Mouse (Mus musculus) forebrain, embryonic 11.5 days (tissue): ENCODE measurements around the gene Nat8f5. TPM values are rescaled to one million over a fixed set of nuclear protein-coding genes. Genes with fewer than 3 reads are reported as not detected.
"Not testable (repeated sequence)": the region's sequence is repeated elsewhere in the genome, so short reads cannot be mapped to it uniquely, and the experiment has no call there.

Experiments
- ATAC-seq: fragments of 200-750 bp; cut with Nextera tagmentation; replicated peaks from 2 replicates; pipeline ENCODE4 v1.8.0; 2017; ENCODE audit warnings: moderate TSS enrichment; ENCODE audit not compliant: low FRiP score
- DNase-seq: peaks from one replicate; pipeline ENCODE4 v3.0.0-alpha.2; 2017; ENCODE audit warnings: low spot score
- H3K27ac ChIP-seq: fragments of 300-500 bp; sonication (generic); 2 replicates; pipeline ENCODE4 v1.5.1; 2014; ENCODE audit warnings: low read depth, low read length
- H3K27me3 ChIP-seq: fragments of 300-500 bp; sonication (generic); 2 replicates; pipeline ENCODE4 v1.6.1; 2014; ENCODE audit warnings: mild to moderate bottlenecking, low read length, mixed read lengths; ENCODE audit not compliant: control insufficient read depth, insufficient read depth
- H3K36me3 ChIP-seq: fragments of 300-500 bp; sonication (generic); 2 replicates; pipeline ENCODE4 v1.6.1; 2014; ENCODE audit warnings: mild to moderate bottlenecking, low read length, moderate library complexity, mixed read lengths; ENCODE audit not compliant: control insufficient read depth, insufficient read depth
- H3K4me1 ChIP-seq: fragments of 300-500 bp; sonication (generic); replicated peaks from 2 replicates; pipeline ENCODE4 v1.6.1; 2014; ENCODE audit warnings: low read length, mixed read lengths; ENCODE audit not compliant: control insufficient read depth, insufficient read depth
- H3K4me2 ChIP-seq: fragments of 300-500 bp; sonication (generic); 2 replicates; pipeline ENCODE4 v1.6.1; 2014; ENCODE audit warnings: low read depth, mild to moderate bottlenecking, low read length, moderate library complexity, mixed read lengths; ENCODE audit not compliant: severe bottlenecking
- H3K4me3 ChIP-seq: fragments of 300-500 bp; sonication (generic); 2 replicates; pipeline ENCODE4 v1.5.1; 2014; ENCODE audit warnings: low read depth, low read length
- H3K9ac ChIP-seq: fragments of 300-500 bp; sonication (generic); 2 replicates; pipeline ENCODE4 v1.6.1; 2014; ENCODE audit warnings: low read length
- H3K9me3 ChIP-seq: fragments of 300-500 bp; sonication (generic); 2 replicates; pipeline ENCODE4 v1.6.1; 2016; ENCODE audit warnings: low read length, mixed read lengths; ENCODE audit not compliant: control insufficient read depth
- WGBS: fragments of 180-500 bp; shearing (Covaris S2); extraction: QIAGEN DNeasy Blood & Tissue Kit; methylation state at CpG from one replicate; pipeline ENCODE4 v1.1.7; 2014; 5-methylcytosine and 5-hydroxymethylcytosine counted together
- polyA plus RNA-seq: library from polyadenylated mRNA; unstranded; fragments of >200 nt; fragmentation: Nextera tagmentation; extraction: Ambion mirVana; gene quantifications from 2 replicates; pipeline ENCODE4 v1.2.1, GENCODE M21; 2014

Nat8f5 gene
- not detected in 2 replicates for polyA plus RNA-seq

GRCm38 (mm10) chr6:85820837-85821236 lies at the start of gene Nat8f5, which contains the start of gene Nat8f6:
TSS of gene Nat8f5 (minus strand) at chr6:85820972.
TSS of gene Nat8f6 (minus strand) at chr6:85820954.
- H3K9ac ChIP-seq: no peak within 1 kb of the TSS
- no peak for ATAC-seq
- H3K27ac ChIP-seq: no peak within 1 kb of the TSS
- WGBS: 84% methylated on average over 5 of the region's 5 CpGs
- no peak for DNase-seq
- no peaks in the 10 kb centered on the region for H3K9me3 ChIP-seq
- H3K4me1 ChIP-seq: no peaks in the 10 kb centered on the region
- H3K27me3 ChIP-seq: no peaks in the 10 kb centered on the region
- no peak within 1 kb of the TSS for H3K4me3 ChIP-seq
- H3K36me3 ChIP-seq: no peaks in the 10 kb centered on the region
- H3K4me2 ChIP-seq: no peak within 1 kb of the TSS

- not testable (repeated sequence) for H3K4me3 ChIP-seq, H3K9me3 ChIP-seq, H3K4me1 ChIP-seq, DNase-seq, H3K27ac ChIP-seq, H3K27me3 ChIP-seq, H3K36me3 ChIP-seq, ATAC-seq, H3K4me2 ChIP-seq, H3K9ac ChIP-seq
- 87% methylated on average over 5 of the region's 5 CpGs for WGBS
These were observed 48.2 kb upstream of the Nat8f5 start, which contains the start of gene Nat8f2 for GRCm38 (mm10) chr6:85869006-85869405. TSS of gene Nat8f2 (minus strand) at chr6:85869158.

- Histone ChIP-seq H3K4me3 (no peak overlapping the region), H3K4me1 (no peaks in the 10 kb centered on the region), H3K27ac (no peak overlapping the region), H3K27me3 (no peaks in the 10 kb centered on the region), H3K4me2 (no peak overlapping the region), H3K9me3 (no peaks in the 10 kb centered on the region), H3K9ac (no peak overlapping the region), H3K36me3 (no peaks in the 10 kb centered on the region)
- WGBS: 82% methylated on average over 8 of the region's 8 CpGs
- DNase-seq: no peak
- ATAC-seq: no peak
These were observed 47.2 kb upstream of the Nat8f5 start for GRCm38 (mm10) chr6:85867726-85868690.

GRCm38 (mm10) chr6:85866995-85867394 lies 46.2 kb upstream of the Nat8f5 start:
- H3K4me3 ChIP-seq, H3K9me3 ChIP-seq, H3K36me3 ChIP-seq, H3K4me2 ChIP-seq, H3K27me3 ChIP-seq, H3K9ac ChIP-seq, H3K27ac ChIP-seq, H3K4me1 ChIP-seq, ATAC-seq, DNase-seq: not testable (repeated sequence)
- WGBS: 60% methylated on average over 1 of the region's 1 CpGs

GRCm38 (mm10) chr6:85866166-85866565 lies 45.4 kb upstream of the Nat8f5 start:
- not testable (repeated sequence) for H3K27me3 ChIP-seq

GRCm38 (mm10) chr6:85864900-85865639 lies 44.3 kb upstream of the Nat8f5 start:
- ATAC-seq, H3K9ac ChIP-seq, H3K4me3 ChIP-seq, H3K36me3 ChIP-seq, DNase-seq, H3K27ac ChIP-seq, H3K27me3 ChIP-seq, H3K4me1 ChIP-seq, H3K4me2 ChIP-seq, H3K9me3 ChIP-seq: not testable (repeated sequence)
- 75% methylated on average over 6 of the region's 7 CpGs for WGBS

More at GRCm38 (mm10) chr6:85866166-85866565, 45.4 kb upstream of the Nat8f5 start:
- not testable (repeated sequence) for H3K4me2 ChIP-seq, H3K36me3 ChIP-seq, H3K4me1 ChIP-seq, H3K27ac ChIP-seq, ATAC-seq, DNase-seq, H3K4me3 ChIP-seq, H3K9me3 ChIP-seq, H3K9ac ChIP-seq
- 87% methylated on average over 3 of the region's 3 CpGs for WGBS

GRCm38 (mm10) chr6:85863840-85864239 lies 43.1 kb upstream of the Nat8f5 start:
- Histone ChIP-seq H3K9me3 (no peaks in the 10 kb centered on the region), H3K9ac (no peak overlapping the region), H3K27ac (no peak overlapping the region), H3K4me1 (no peaks in the 10 kb centered on the region), H3K36me3 (no peaks in the 10 kb centered on the region), H3K27me3 (no peaks in the 10 kb centered on the region), H3K4me3 (no peak overlapping the region), H3K4me2 (no peak overlapping the region)
- DNase-seq (no peak), ATAC-seq (no peak)
- WGBS: 80% methylated on average over 2 of the region's 2 CpGs

- no peak for ATAC-seq
These were observed 42.4 kb upstream of the Nat8f5 start for GRCm38 (mm10) chr6:85863136-85863535.

More at GRCm38 (mm10) chr6:85863136-85863535, 42.4 kb upstream of the Nat8f5 start:
- no peak overlapping the region for H3K27ac ChIP-seq
- no peak for DNase-seq
- H3K36me3 ChIP-seq: no peaks in the 10 kb centered on the region
- H3K4me1 ChIP-seq: no peaks in the 10 kb centered on the region
- H3K4me3 ChIP-seq: no peak overlapping the region
- H3K9ac ChIP-seq: no peak overlapping the region
- H3K4me2 ChIP-seq: no peak overlapping the region
- no peaks in the 10 kb centered on the region for H3K9me3 ChIP-seq
- WGBS: 80% methylated on average over 2 of the region's 2 CpGs
- H3K27me3 ChIP-seq: no peaks in the 10 kb centered on the region
